Mouse (Mus musculus): ENCODE measurements around the gene Plekhj1. TPM values are rescaled to one million over a fixed set of nuclear protein-coding genes. Genes with fewer than 3 reads are reported as not detected.
"Not testable (repeated sequence)": the region's sequence is repeated elsewhere in the genome, so short reads cannot be mapped to it uniquely, and the experiment has no call there.

Gene Plekhj1
- polyA plus RNA-seq, 1 experiment from 2014 or later: 197 TPM

DNA sequence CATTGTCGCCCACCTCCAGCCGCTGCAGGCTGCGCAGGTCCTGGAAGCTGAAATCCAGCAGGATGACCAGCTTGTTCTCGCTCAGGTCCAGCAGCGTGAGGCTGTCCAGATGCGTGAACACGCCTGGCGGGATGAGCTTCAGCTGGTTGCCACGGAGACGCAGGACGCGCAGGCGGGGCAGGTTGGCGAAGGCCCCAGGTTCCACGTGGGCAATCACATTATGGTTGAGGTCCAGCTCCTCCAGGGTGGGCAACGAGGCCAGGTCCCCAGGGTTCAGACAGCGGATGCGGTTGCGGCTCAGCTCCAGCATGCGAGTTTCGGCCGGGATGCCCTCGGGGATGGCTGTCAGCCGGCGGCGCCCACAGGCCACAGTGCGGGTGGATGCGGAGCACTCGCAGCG, 37.2 kb upstream of the Plekhj1 start:
- WGBS: 67% methylated on average over 30 of the region's 30 CpGs
- Histone ChIP-seq H3K27ac (no peak overlapping the region; the same call in 1 of the 2 replicates), H3K36me3 (replicated peaks) (peaks cover 23% of the 10 kb centered on the region), H3K27me3 (ENCODE audit: poor library complexity, severe bottlenecking) (peaks cover 72% of the 10 kb centered on the region), H3K9me3 (peaks cover 18% of the 10 kb centered on the region), H3K4me3 (peak overlapping the region; percentile 9; the same call in 1 of the 2 replicates), H3K4me1 (peaks cover 73% of the 10 kb centered on the region)
- no peak for DNase-seq (ENCODE audit: extremely low spot score, low spot score)

DNA sequence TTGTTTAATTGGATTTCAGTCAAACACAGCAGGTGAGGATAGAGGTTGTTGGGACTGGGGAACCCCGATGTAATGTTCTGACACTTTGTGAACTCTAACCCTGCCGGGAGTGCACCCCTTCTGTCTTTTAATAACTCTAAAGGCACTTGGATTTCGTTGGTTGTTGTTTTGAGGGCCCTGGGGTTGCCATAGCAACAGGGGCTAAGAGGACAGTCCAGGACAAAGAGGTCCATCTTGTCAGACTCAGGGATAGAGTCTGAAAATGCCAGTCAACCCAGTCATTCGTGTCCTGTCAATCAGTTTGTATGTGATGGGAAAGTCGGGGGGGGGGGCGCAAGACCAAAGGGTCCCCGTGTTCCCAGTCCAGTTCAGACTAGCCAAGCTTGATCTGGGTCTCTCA, 34.4 kb upstream of the Plekhj1 start:
- Histone ChIP-seq H3K9me3 (peaks cover 18% of the 10 kb centered on the region), H3K4me3 (no peak overlapping the region), H3K36me3 (replicated peaks) (peaks cover 49% of the 10 kb centered on the region), H3K27me3 (ENCODE audit: poor library complexity, severe bottlenecking) (peaks cover 56% of the 10 kb centered on the region), H3K27ac (no peak overlapping the region), H3K4me1 (peaks cover 84% of the 10 kb centered on the region)
- 71% methylated on average over 7 of the region's 7 CpGs for WGBS
- DNase-seq (ENCODE audit: extremely low spot score, low spot score): no peak

DNA sequence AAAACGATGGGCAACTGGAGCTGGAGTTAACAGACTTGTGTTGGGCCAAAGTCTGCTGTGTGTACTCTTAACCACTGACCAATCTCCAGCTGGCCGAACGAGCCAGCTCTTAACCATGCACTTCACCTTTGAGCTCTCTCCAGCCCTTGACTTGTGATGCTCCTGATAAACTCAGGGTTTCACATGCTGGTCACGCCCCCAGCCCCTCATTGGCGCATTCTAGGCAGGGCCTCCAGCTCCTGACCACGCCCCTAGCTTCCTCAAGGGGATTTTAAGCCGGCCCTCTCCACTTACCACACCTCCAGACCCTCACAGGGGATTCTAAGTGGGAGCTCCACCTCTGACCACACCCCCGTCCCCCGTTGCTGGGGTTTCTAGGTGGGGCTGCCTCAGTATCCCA, 32.7 kb upstream of the Plekhj1 start:
- H3K4me3 ChIP-seq: peak overlapping the region; percentile 16; the same call in 1 of the 2 replicates
- WGBS: 3% methylated on average over 9 of the region's 9 CpGs
- H3K27ac ChIP-seq: no peak overlapping the region

DNA sequence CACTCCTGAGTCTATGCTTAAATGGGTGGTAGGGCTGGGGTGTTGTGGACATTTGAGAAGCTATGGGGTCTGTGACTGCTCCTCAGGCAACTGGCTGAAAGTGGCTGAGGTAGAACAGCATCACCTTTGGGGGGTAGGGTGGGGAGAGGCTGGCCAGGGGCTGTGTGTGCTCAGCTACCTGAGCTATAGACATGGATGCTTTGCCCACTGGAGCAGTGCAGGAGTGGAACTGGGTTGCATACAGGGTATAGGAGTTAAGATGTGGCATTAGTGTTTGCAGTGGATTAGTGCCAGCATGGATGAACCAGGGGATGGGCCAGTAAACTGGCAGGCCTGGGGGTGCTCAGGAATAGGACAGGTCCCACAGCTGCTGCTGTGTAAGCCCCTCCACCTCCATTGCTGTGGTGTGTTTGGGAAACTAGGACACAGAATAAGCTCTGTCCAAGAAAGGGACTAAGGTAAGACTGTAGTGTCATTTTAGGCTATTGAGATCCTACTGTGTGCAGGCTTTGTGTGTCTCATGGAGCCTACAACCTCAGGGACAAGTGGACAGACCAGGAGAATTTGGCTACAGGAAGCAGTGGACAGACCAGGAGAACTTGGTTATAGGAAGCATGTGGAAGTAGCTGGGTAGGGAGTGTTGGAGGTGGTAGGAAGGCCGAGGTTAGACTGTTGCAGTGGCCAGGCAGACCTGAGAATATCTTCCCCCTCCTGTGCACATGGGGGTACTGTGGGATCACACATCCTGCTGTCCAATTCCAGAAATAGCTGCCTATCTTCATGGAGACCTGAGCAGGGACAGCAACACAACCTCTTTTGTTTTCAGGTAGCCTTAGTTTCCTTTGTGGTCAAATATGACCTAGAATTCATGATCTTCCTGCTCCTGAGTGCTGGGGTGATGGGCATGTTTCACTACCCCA, 31.2 kb upstream of the Plekhj1 start:
- WGBS: 63% methylated on average over 1 of the region's 1 CpGs

More for the DNA sequence above, 32.7 kb upstream of the Plekhj1 start:
- H3K36me3 ChIP-seq (replicated peaks): peaks cover 50% of the 10 kb centered on the region
- peaks cover 78% of the 10 kb centered on the region for H3K4me1 ChIP-seq
- peaks cover 18% of the 10 kb centered on the region for H3K9me3 ChIP-seq
- peaks cover 39% of the 10 kb centered on the region for H3K27me3 ChIP-seq (ENCODE audit: poor library complexity, severe bottlenecking)
- peak; percentile 85 for DNase-seq (ENCODE audit: extremely low spot score, low spot score)

DNA sequence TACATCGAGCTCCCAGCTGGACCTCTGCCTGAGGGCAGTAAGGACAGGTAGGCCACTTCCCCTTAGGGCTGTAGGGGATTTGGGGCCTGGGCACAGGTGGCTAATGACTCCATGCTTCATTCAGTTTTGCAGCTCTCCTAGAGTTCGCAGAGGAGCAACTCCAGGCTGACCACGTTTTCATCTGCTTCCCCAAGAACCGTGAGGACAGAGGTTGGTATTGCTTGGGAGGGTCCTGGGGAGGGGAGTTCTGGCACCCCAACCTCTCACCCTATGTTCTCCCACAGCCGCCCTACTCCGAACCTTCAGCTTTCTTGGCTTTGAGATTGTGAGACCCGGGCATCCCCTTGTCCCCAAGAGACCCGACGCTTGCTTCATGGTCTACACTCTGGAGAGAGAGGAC, 30.2 kb upstream of the Plekhj1 start:
- 88% methylated on average over 9 of the region's 9 CpGs for WGBS
- H3K27ac ChIP-seq; H3K9me3 ChIP-seq; DNase-seq (ENCODE audit: extremely low spot score, low spot score): not testable (repeated sequence)
- H3K36me3 ChIP-seq (replicated peaks): peaks cover 35% of the 10 kb centered on the region
- peaks cover 69% of the 10 kb centered on the region for H3K4me1 ChIP-seq
- peaks cover 13% of the 10 kb centered on the region for H3K27me3 ChIP-seq (ENCODE audit: poor library complexity, severe bottlenecking)
- H3K4me3 ChIP-seq: peak overlapping the region; percentile 88; the same call in 1 of the 2 replicates

More for the DNA sequence above, 31.2 kb upstream of the Plekhj1 start:
- DNase-seq (ENCODE audit: extremely low spot score, low spot score): no peak
- H3K36me3 ChIP-seq (replicated peaks): peaks cover 42% of the 10 kb centered on the region
- H3K27me3 ChIP-seq (ENCODE audit: poor library complexity, severe bottlenecking): peaks cover 24% of the 10 kb centered on the region
- peak overlapping the region; percentile 20; the same call in 1 of the 2 replicates for H3K4me3 ChIP-seq
- H3K9me3 ChIP-seq: peaks cover 5% of the 10 kb centered on the region
- H3K27ac ChIP-seq: no peak overlapping the region
- H3K4me1 ChIP-seq: peaks cover 73% of the 10 kb centered on the region

DNA sequence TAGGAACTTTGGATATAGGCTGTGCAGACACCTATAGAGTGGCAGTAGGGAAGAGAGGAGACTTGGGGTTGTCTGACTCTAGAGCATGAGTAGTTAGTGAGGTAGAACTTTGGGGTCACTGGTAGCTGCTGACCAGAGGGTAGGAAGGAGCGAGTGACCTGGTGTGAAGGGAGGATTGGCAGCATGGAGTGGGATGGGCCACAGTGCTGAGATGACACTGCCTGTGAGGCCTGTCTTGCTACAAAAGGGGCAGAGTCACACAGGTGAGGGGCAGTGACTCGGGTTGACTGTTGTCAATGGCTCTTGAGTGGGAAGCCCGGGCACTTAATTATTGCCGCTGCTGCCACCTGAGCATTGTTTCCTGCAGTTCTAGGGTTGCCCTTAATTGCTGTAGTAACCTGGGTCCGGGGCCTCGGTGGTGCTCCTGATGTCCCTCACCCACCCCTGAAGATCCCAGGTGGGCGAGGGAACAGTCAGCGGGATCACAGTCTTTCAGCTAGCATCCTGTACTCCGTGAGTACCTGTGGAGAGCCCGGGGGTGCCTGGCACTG, 29.5 kb upstream of the Plekhj1 start:
- Histone ChIP-seq H3K27ac (no peak overlapping the region), H3K9me3 (no peaks in the 10 kb centered on the region), H3K27me3 (ENCODE audit: poor library complexity, severe bottlenecking) (peaks cover 7% of the 10 kb centered on the region), H3K4me1 (peaks cover 63% of the 10 kb centered on the region), H3K4me3 (peak overlapping the region; percentile 88), H3K36me3 (replicated peaks) (peaks cover 33% of the 10 kb centered on the region)
- DNase-seq (ENCODE audit: extremely low spot score, low spot score): no peak
- WGBS: 92% methylated on average over 10 of the region's 10 CpGs

DNA sequence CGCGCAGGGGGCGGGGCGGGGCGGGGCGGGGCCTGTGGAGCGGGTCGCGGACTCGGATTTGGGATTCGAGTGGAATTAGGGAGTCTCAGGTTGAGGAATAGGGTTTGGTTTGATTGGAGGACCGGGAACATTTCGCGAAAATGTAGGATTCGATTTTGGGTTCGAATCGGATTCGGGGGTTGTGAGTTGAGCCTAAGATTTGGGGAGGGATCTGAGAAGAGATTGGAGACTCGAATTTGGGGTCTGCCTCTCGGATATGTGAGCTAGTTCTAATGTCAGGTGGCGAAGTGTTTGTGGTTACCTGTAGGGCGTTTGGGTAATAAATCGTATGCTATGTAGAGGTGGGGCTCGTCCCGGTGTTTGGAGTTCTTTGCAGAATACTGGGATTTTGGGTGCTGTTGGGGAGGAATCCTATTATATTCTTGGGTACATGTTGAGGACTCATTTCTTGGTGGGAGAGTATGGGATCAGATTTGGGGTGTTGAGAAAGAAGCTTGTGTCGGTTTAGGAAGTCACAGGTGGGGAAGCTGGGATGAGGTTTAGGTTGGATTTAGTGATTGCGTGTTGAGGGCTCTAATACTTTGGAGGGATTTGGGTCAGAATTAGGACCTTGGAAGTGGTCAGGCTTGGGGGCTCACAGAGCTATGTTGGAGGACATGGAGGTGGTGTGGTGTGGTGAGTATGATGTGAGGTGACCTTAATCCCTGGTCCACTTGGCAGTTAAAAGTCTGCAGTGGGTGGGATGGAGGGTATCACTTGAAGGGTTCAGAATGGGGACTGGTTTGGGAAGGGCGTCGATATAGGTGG, 28.8 kb upstream of the Plekhj1 start:
- no peaks in the 10 kb centered on the region for H3K9me3 ChIP-seq
- peaks cover 33% of the 10 kb centered on the region for H3K36me3 ChIP-seq (replicated peaks)
- H3K27ac ChIP-seq: peak overlapping the region; percentile 95
- peak overlapping the region; percentile 88 for H3K4me3 ChIP-seq
- 0 out of 2 replicates have a peak, but pooled peaks cover under 1% of the 10 kb centered on the region for H3K27me3 ChIP-seq (ENCODE audit: poor library complexity, severe bottlenecking)
- no peak for DNase-seq (ENCODE audit: extremely low spot score, low spot score)
- H3K4me1 ChIP-seq: peaks cover 56% of the 10 kb centered on the region
- 11% methylated on average over 27 of the region's 29 CpGs for WGBS

DNA sequence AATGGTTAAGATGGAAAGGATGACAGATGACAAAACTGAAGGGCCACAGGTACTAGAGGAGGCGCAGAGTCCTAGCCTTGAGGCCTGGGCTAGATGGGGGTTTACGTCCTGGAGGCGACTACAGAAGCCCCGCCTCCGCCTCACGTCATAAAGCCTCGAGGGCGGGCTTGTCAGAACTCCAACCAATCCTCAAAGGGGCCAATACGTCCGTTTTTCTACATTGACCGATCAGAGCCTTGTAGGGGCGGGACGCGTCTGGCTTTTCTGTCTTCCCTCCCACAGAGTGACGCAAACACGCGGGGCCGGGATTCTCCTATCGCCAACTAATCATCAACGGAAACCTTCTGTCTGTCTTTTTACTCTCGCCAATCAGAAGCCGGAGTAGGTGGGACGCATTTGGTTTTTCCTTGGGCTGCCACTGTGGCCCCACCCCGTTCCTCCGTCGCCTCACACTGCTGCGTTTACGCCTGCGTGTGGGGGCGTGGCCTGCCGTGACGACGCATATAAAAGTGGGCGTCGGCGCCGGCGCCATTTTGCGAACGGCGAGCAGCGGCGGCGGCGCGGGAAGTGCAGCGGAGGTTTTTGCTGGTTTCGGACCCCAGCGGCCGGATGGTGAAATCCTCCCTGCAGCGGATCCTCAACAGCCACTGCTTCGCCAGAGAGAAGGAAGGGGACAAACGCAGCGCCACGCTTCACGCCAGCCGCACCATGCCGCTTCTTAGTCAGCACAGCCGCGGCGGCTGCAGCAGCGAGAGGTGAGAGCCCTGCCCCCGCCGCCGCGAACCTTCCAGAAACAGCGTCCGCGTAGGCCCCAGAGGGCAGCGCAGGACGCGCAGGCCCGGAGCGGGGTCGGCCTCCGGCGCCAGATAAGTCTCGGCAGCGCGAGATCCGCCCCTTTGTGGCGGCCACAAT, 28.0 kb upstream of the Plekhj1 start, which contains the start of gene Oaz1:
Oaz1 (plus strand) TSS at position 506 of the 912 bp plus-strand sequence.
- WGBS: under 1% methylated on average over 82 of the region's 82 CpGs
- H3K36me3 ChIP-seq (replicated peaks): peaks cover 33% of the 10 kb centered on the region

DNA sequence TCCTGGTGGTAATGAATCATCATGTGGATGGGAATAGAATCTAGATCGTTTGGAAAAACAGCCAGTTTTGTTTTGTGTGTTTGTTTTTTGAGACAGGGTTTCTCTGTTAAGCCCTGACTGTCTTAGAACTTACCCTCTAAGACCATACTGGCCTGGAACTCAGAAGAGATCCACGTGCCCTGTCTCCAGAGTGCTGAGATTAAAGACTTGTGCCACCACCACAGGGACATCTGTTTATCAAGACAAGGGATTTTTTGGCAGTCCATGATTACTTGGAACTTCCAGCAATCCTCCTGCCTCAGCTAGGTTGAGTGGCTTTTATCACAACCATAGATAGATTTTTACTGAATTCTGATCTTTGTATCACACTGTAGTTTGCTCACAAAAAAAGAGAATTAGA, 26.4 kb upstream of the Plekhj1 start:
- no peak for DNase-seq (ENCODE audit: extremely low spot score, low spot score)
- H3K27me3 ChIP-seq (ENCODE audit: poor library complexity, severe bottlenecking): no peaks in the 10 kb centered on the region
- peaks cover 19% of the 10 kb centered on the region for H3K36me3 ChIP-seq (replicated peaks)
- 85% methylated on average over 2 of the region's 2 CpGs for WGBS
- peaks cover 32% of the 10 kb centered on the region for H3K4me1 ChIP-seq
- no peak overlapping the region for H3K4me3 ChIP-seq
- H3K27ac ChIP-seq: no peak overlapping the region
- no peaks in the 10 kb centered on the region for H3K9me3 ChIP-seq

More for the DNA sequence above, 28.0 kb upstream of the Plekhj1 start, which contains the start of gene Oaz1:
- peak within 1 kb of the TSS; percentile 95 for H3K27ac ChIP-seq
- H3K4me1 ChIP-seq: peaks cover 47% of the 10 kb centered on the region
- no peaks in the 10 kb centered on the region for H3K9me3 ChIP-seq
- peak within 1 kb of the TSS; percentile 88 for H3K4me3 ChIP-seq
- no peaks in the 10 kb centered on the region for H3K27me3 ChIP-seq (ENCODE audit: poor library complexity, severe bottlenecking)
- peak; percentile 99 for DNase-seq (ENCODE audit: extremely low spot score, low spot score)

DNA sequence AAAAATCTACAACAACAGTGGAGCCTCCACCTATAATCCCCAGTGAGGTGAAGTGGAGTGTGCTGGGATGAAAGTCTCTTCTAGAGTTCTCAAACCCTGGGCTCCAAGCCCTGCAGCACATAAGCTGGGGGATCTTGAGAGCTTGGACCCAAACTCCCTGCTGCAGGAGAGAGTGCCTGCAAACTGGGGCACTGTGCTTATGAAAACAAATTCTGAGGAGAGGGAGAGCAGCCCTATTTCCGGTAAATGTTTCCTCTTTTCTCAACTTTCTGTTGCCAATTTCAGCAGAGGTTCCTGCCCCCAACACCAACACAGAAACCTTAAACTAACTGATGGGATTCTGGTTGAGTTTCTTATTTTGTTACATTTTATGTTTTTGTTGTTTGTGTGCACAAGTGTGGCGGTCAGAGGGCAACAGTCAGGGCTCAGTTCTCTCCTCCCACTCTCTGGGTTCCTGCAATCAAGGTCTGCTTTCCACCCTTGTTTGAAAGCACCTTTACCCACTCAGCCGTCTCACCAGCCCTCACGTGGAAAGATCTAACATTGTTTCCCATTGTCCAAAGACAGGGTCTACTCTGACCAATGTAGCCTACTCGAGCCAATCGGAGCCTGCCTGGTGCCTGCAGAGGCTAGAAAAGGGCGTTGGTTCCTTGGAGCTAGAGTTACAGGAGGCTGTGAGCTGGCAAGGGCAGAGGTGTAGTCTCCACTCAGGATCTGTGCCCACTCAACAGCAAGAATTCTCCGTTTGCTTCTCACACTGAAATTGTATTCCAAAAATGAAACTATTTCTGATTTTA, 25.6 kb upstream of the Plekhj1 start:
- 77% methylated on average over 8 of the region's 8 CpGs for WGBS
- Histone ChIP-seq H3K4me1 (peaks cover 24% of the 10 kb centered on the region), H3K4me3 (no peak overlapping the region), H3K9me3 (no peaks in the 10 kb centered on the region), H3K27me3 (ENCODE audit: poor library complexity, severe bottlenecking) (no peaks in the 10 kb centered on the region), H3K36me3 (replicated peaks) (peaks cover 11% of the 10 kb centered on the region), H3K27ac (no peak overlapping the region)
- no peak for DNase-seq (ENCODE audit: extremely low spot score, low spot score)

DNA sequence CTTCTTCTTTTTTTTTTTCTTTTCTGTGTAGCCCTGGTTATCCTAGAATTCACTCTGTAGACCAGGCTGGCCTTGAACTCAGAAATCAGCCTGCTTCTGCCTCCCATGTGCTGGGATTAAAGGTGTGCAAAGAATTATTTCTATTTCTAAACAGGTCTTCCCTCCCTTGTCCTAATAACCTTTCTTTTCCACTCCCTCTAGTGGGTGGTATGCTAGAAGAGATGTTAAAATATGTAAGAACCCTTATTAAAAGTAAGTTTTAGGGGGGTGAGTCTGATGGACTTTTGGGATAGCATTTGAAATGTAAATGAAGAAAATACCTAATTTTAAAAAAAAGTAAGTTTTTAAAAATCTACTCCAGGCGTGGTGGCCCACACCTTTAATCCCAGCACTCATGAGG, 24.9 kb upstream of the Plekhj1 start:
- 79% methylated on average over 1 of the region's 1 CpGs for WGBS
- no peak for DNase-seq (ENCODE audit: extremely low spot score, low spot score)
- peaks cover 19% of the 10 kb centered on the region for H3K4me1 ChIP-seq
- no peak overlapping the region for H3K27ac ChIP-seq
- no peak overlapping the region for H3K4me3 ChIP-seq
- H3K9me3 ChIP-seq: no peaks in the 10 kb centered on the region
- H3K27me3 ChIP-seq (ENCODE audit: poor library complexity, severe bottlenecking): no peaks in the 10 kb centered on the region
- peaks cover 6% of the 10 kb centered on the region for H3K36me3 ChIP-seq (replicated peaks)

Measured in forebrain, embryonic 10.5 days (tissue).